Mouse (Mus musculus): ENCODE results near the gene St6galnac6. TPM values are rescaled to one million over a fixed set of nuclear protein-coding genes. Genes with fewer than 3 reads are reported as not detected.

The St6galnac6 gene
- total RNA-seq, 4 experiments from 2014 or later: 110 to 144 (median 116) TPM

- DNase-seq (ENCODE audit: low spot score in 2 of 2): peak; percentile 83 to 89
Measured at GRCm38 (mm10) chr2:32582830-32583799, 16.4 kb upstream of the St6galnac6 start.

DNA sequence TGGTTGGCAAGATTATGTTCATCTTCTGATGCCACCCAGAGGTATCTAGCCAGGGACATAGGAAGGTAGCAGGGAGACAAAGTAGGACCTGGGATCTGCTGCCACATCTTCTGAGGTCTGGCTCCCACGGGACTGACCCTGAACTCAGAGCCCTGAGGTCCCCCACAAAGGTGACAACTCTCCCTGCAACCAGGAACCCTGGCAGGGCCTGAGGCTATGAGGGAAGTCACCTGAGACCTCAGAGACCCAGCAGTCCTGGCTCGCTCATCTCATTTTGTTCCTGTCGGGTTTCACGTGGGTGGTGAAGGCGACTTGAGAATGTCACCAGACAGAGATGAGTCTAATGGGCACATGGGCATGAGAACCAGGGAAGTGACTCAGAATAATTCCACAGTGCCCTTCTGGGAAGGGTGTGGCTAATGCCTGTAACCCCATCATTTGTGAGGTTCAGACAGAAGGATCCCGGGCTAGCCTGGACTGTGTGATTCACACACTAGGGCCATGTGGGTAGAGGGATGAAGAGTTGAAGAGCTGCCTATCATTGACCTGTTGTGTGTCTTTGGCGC is 14.3 kb upstream of the St6galnac6 start:
- DNase-seq (ENCODE audit: low spot score in 2 of 2): no peak

DNA sequence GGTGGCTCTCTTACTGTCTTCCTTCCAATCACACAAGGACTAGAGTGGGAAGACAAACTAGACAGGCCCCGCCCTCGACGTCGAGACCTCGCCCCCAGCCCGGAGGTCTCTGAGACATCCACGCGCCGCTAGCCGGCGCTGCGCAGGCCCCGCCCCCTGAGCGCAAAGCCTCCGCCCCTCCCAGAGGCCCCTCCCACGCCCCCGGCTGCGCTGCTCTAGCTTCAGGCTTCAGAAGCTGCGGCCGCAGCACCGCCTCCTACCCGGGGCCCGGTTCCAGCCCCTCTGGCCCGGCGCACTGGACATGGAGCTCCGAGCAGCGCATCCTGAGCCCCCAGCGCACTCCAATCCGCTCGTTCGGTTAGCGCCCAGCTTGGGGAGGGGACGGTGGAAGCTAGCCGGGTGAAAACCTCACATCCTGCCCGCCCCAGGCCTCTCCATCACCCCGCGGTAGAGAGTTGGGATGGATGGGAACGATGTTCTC is 12.6 kb upstream of the St6galnac6 start, which contains the start of gene St6galnac4:
Gene St6galnac4 (plus strand): TSS at position 225 of the 481 bp plus-strand sequence.
- peak; percentile 82 to 83 for DNase-seq (ENCODE audit: low spot score in 2 of 2)

DNA sequence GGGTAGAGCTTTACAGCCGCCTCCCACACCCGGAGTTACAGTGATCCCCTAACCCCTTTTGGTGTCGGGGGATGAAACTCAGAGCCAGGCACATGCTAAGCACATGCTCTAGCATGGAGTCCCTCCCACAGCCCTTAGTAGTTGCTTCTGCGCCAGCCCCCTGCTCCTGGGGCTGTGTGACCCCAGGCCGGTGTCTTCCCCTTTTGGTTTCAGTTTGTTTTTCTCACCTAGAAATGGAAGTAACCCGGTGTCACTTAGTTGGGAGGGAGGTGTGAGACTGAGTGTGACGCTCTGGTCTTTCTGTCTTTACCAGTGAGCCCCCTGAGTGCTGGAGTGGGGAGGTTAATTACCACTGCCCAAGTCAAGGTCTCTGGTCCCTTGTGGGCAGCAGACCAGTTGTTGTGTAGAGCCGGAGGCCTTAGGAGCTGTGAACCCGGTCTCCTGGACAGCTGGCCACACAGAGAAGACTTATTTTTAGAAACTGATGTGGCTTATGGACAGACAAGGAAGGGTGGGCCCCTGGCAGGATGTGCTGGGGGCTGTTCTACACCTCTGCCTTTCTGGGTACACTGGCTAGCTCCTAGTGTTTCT is 11.7 kb upstream of the St6galnac6 start:
- no peak for DNase-seq (ENCODE audit: low spot score in 2 of 2)

GRCm38 (mm10) chr2:32589213-32589795 is 10.2 kb upstream of the St6galnac6 start:
- no peak for DNase-seq (ENCODE audit: low spot score in 2 of 2)

GRCm38 (mm10) chr2:32590224-32590623 is 9.3 kb upstream of the St6galnac6 start:
- DNase-seq (ENCODE audit: low spot score in 2 of 2): no peak

- DNase-seq (ENCODE audit: low spot score in 2 of 2): no peak
Measured at GRCm38 (mm10) chr2:32591249-32591648, 8.3 kb upstream of the St6galnac6 start.

DNA sequence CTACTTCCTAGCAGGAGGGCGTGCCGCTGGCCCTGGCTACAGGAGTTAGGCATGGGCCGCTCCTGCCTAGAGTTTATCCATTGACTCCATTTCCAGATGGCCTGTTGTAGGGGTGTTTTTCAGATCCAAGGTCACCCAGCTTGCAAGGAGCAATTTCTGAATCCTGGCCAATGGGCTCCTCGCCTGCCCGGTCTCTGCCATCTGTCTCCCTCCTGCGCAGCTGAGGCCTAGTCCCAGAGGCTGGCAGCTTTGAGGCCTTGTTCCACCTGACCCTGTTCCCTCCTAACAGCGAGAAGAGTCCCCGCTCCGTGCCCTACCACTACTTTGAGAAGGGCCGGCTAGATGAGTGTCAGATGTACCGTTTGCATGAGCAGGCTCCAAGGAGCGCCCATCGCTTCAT is 2.8 kb upstream of the St6galnac6 start:
- DNase-seq (ENCODE audit: low spot score in 2 of 2): no peak

- no peak for DNase-seq (ENCODE audit: low spot score in 2 of 2)
Measured at GRCm38 (mm10) chr2:32597248-32597647, 2.3 kb upstream of the St6galnac6 start.

DNA sequence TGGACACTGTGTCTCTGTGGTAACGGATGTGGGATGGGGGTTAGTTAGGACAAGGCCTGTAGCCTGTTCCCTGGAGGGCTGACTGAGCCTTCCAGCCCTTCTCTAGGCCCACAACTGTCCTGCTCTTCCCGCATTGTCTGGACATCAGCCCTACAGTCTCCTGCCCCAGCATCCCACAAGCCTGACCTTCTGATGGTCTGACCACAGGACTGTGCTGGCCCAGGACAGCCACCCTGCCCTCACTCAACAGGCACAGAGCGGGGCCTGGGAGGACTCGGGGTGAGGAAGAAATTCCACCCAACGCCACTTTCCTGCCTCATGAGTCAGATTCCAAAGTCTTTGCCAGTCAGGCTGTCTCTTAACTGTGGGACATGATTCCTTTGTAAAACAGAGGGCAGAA is 1.8 kb upstream of the St6galnac6 start:
- no peak for DNase-seq (ENCODE audit: low spot score in 2 of 2)

DNA sequence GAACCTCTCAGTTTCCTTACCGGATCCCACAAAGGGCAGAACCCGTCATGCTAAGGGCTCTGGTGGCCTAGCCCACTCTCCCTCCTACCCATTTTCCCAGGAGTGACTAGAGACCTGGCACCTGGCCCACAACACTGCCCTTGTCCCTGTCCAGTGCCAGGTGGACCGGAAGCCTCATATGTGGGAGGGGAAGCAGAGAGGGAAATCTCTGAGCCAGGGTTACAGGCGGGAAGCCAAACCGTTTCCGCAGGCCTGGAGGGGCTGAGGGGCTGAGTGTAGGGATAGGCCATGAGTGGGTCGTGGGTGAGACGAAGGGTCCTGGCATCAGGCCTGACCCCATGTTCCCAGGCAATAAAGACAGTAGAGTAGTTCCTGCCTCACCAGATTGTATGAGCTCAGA is 1.0 kb upstream of the St6galnac6 start:
- no peak for DNase-seq (ENCODE audit: low spot score in 2 of 2)

GRCm38 (mm10) chr2:32601417-32602065 is 2.0 kb downstream of the St6galnac6 start:
- no peak for DNase-seq (ENCODE audit: low spot score in 2 of 2)

GRCm38 (mm10) chr2:32602600-32603054 is 3.1 kb downstream of the St6galnac6 start:
- peak; percentile 82 to 92 for DNase-seq (ENCODE audit: low spot score in 2 of 2)

DNA sequence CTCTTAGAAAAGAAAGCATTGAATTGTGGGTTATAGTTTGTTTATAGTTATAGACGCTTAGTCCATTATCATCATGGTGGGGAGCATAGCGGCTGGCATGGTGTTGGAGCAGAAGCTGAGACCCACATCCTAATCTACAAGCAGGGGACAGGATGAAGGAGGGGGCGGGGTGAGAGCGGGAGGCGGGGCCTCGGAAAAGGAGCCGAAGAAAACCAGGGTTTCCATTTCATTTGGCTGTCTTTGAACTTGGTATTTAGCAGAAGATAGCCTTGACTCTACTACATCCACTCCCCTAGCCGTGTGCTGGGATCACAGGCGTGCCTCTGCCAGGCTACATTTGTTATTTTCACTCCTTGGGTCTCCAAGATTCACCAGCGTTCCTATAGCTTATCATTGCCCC is 5.1 kb downstream of the St6galnac6 start:
- no peak for DNase-seq (ENCODE audit: low spot score in 2 of 2)

GRCm38 (mm10) chr2:32606161-32607142 is 6.9 kb downstream of the St6galnac6 start:
- DNase-seq (ENCODE audit: low spot score in 2 of 2): peak in 1 of 2 experiments; percentile 78

GRCm38 (mm10) chr2:32607262-32607947 is 7.9 kb downstream of the St6galnac6 start:
- no peak for DNase-seq (ENCODE audit: low spot score in 2 of 2)

DNA sequence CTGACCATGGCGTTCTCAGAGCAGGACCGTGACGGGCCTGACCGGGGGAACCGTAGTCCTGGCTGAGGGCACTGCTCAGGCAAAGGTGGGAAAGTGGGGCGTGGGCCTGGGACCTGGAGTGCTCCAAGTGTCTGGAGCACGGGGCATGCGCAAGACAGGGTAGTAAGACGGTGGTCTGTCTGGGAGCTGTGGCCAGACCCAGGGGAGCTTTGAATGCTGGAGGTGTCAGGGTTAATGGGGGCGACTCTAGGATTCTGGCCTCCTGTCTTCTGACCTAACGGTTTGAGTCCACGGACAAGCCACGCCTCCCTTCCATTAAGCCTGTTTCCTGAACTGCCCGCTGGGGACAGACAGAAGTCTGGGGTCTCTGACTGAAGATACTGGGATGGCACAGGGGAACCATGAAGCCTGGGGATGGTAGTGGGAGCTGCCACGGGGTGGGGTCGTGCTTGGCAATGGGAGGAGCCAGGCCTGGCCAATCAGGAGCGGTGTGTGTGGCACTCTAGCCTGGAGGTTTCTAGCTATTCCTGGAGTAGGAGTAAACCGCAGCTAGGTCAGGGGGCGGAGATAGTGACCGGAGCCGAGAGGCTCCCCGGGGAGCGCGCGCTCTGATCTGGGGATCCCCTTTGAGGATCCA is 8.8 kb downstream of the St6galnac6 start:
- no peak for DNase-seq (ENCODE audit: low spot score in 2 of 2)

GRCm38 (mm10) chr2:32608778-32609435 is 9.4 kb downstream of the St6galnac6 start:
- no peak for DNase-seq (ENCODE audit: low spot score in 2 of 2)
